Mouse (Mus musculus) urinary bladder, adult 18-20 months (tissue): ENCODE measurements at regions not wholly inside any gene's neighbourhood (a gene's known extent, or its start where the extent isn't known, plus 50 kb on each side); places are given as distances from the start of the nearest gene placed in this dataset.
A peak's percentile ranks its signal among the peaks of the same experiment; 100 is the strongest.

Source experiments
- DNase-seq, 2 experiments: peaks; one replicate each; pipeline ENCODE4 v3.0.0; 2022; ENCODE audit warnings: low spot score in 2 of 2, mixed read lengths in 2 of 2

DNA sequence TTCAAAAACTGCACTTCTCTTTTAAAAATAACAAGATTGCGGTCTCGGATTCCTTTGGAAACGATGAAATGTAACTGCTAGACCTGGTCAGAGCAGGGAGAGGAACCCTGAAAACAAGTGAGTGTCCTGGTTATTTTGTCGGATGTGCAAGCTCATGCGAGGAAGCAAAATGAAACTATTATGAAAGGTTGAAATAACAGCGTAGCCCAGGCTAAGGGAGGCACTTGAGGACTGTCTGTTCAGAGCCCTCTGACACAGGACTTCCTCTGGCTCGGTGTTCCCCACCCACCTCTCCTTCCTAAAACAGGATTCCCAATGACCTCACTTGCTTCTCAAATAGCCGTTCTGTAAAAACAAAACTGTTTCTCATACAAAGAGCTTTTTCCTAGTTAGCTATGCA, 51.3 kb upstream of the S1pr1 start:
- no peak for DNase-seq

DNA sequence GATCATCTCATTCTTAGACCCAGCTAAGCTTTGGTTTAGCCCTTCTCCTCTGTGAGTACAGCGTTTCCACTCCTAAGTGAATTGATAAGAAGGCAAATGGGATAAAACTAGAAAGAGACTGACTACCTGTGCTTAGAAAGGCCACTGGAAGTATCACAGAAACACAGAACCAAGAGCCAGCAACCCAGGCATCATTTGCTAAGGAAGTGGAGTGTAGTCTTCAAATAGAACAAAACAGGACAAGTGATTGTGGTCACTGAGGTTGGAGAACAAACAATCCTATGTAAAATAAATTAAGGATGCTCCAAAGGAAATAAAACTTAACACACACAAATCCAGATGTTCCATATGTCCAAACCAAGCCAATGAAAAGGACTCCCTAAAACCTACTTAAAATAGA, 53.4 kb upstream of the S1pr1 start:
- no peak for DNase-seq

DNA sequence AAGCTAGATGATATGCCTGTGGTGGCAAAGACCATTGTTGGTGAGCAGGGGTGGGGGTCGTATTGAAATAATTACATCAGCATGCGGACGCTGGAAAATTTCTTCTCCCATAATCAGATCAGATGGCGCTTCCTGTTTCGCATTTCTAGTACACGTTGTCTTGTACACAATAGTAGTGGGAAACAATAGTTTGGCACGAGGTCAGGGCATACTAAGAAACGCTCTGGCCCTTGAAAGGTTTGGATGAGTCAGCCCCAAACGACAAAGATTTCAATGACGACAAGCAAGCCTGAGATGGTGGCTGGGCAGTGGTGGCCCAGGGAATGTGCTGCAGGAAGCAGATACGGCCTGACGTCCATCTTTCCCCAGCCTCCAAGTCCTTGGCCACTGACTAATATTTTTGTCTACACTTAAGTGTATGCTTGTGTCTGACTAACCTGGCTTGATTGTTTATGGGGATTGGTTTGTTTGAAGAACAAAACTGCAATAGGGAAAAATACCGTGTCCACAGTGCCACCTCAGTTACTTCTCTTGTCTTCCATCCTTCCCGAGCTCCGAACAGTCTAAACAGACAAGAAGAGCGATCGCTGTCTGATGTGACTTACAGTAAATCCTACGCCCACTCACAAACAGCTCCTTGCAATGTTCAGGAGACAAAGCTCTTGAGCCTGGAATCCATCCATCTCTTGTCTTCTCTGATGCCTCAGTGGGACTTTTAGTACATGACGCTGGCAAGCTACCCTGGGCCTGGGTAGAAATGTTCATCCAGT, 54.1 kb upstream of the S1pr1 start:
- DNase-seq, result no peak

DNA sequence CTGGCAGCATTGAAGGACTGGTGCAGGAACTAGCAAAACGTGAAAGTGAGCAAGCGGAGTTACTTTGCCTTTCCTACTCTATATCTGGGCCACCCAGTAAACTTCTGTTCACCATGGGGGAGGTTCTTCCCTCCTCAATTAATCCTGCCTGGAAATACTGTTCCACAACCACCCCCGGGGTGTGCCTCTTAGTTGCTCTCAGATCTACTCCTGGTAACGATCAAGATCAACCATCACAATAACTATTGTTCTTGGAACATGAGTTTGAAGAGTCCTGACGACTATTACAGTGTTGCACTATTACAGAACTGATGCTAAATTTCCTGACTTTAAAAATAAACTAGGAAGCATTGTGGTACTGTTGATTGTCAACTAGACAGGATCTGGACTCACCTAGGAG, 57.8 kb upstream of the S1pr1 start:
- DNase-seq, result no peak

DNA sequence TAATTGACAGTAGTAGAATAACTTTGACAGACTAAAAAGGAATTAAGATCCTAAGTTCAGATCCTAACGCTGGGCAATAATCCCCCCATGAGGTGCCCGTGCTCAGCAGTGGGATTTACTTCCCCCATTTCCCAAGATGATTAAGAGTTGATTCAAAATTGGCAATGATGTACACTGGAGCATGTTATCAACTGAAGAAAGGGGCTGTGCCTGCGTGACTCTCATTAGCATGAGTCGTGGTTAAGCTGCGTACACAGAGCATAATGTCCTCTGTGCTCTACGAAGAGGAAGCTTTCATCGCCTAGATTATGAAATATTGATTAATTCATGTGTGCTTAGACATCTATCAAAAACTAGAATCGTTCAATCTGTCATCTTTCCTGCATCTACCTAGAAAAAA, 59.4 kb upstream of the S1pr1 start:
- DNase-seq, result no peak

DNA sequence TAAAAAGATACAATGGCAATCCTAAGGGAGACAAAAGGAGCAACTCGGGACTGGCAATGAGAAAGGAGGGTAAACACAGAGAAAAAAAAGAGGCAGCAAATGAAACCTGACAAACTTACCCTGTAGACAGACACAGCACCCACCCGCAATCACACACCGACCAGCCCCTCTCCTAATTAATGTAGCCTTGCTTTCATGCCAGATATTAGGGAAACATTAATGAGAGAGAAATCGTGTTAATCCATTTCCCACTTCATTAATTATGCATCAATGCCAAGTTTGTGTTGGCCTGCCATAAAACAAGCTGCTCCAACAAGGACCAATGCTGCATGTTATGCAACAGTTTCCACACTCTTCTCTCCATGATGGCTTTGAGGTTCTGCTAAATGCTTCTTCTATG, 59.9 kb upstream of the S1pr1 start:
- DNase-seq, result no peak

DNA sequence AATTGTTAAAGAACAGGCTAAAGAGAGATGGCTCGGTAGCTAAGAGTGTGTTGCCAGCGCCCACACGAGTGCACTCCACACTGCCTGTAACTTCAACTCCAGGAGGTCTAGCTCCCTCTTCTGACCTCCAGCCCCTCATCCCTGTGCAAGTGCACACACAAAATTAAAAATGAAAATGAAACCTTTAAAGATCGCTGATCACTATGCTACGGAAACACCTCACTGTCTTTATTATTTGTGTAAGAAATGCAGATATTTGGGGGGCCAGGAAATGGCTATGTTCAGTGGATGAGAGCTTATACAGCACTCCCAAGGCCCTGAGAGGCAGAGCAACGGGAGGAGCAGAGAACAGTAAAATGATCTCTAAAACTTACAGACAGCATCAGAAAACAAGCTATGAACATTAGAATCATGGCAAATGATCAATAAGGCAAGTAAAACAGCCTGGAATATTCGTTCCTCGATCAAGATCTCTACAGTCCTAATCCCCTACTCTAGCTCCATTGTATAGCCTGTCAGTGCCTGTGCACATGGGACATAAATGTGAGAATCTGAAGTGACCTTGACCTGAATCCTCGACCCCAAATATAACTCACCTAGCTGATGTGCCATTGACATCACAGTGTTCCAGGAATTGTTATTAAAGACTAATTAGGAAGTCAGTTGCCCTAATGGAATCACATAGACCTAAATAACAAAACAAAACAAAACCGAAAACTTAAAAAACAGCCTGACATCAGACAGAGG, 64.4 kb upstream of the S1pr1 start:
- no peak for DNase-seq

DNA sequence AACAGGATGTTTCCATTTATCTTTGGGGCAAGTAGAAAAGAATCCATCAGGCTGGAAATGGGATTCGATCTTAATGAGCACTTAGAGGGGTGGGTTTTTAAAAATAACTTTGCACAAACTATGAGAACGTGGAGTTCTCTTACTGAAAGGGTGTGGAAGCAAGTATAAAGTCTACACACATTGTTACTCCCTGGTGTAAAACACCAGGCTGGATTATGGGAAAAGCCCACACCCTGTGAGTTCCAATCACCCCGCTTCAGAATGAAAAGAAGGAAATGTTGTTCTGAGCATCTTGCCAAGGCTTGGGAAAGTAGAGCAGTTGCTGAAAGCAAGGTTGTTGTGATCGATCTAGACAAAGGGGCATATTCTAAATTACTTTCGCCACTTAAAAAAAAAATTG, 65.0 kb upstream of the S1pr1 start:
- no peak for DNase-seq

DNA sequence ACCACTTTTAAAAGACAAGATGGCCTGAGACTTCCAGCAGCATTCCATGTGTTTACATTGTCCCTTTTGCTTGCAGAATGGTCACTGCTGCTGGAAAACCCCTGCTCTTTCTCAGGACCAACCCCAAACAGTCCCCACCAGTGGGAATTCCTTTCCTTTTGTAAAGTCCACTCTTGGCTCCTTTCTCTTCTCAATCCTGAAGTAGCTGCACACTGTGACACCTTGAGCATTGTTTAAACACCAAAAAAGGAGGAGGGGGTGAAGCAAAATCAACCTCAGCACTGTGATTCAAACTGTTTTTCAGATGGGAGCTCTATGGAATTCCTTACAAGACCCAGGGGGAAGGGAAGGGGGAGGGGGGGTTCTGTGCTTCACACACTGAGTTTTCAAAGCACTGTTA, 67.9 kb upstream of the S1pr1 start:
- DNase-seq, result no peak

DNA sequence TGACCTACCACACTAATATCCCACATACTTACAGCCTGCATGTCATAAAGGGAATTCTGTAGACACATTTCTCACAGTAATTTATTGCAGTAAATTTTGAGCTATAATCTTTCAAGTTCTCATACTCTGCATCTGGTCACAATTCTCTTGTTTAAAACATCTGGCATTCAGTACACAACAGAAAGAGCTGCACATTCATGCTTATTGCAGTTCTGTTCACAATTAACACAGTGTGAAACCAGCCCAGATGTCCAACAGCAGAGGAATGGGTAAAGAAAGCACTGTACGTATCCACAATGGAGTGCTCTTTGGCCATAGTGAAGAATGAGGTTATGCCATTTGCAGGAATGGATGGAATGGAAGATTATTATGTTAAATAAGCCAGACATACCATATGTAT, 72.5 kb upstream of the S1pr1 start:
- DNase-seq, result no peak

DNA sequence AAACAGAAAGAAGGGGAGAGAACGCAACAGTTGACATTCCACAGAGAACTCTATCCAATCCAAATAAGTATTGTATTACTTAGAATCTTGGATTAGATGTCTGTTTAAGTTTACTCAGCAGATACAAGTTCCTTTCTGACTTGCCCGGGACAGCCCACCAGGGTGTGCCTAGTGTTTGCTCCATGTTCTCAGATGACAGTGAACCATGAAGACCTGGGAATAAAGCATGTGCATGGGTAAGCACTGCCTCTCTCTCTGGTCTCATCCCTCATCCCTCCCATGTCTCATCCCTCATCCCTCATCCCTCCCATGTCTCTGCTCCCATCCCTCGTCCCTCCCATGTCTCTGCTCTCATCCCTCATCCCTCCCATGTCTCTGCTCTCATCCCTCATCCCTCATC, 73.7 kb upstream of the S1pr1 start:
- no peak for DNase-seq

DNA sequence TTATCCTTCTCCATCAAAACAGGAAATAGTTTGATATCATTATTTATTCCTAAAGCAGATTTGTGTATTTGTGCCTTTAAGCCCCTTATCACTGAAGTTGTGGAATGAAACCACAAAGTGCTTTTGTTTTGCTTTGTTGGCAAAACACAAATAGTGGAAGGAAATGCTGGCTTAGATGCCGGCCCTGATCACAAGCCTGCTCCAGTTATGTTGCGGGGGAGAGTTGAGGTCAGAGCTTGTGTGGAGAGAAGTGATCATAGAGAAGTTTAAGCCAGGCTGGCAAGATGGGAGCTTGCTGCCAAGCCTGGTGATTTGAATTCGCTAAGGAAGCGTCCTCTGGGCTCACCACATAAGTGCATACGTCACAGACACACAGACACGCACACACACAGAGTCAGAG, 74.2 kb upstream of the S1pr1 start:
- no peak for DNase-seq

DNA sequence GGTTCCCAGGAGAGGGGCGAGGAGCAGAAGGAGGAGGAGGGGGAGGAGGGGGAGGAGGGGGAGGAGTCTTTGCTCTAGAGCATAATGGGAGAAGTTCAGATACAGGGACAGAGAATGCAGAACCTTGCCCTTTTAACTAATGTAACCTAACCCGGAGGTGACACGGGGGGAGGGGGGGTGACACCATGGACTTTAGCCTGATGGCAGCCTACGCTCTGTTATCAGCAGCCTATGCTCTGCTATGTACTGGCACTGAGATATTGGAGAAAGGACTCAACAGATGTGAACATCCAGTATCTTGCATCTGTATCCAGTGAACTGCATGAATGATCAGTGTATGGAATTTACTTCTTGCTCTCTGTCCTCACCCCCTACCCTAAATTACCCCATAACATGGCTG, 77.7 kb upstream of the S1pr1 start:
- no peak for DNase-seq

DNA sequence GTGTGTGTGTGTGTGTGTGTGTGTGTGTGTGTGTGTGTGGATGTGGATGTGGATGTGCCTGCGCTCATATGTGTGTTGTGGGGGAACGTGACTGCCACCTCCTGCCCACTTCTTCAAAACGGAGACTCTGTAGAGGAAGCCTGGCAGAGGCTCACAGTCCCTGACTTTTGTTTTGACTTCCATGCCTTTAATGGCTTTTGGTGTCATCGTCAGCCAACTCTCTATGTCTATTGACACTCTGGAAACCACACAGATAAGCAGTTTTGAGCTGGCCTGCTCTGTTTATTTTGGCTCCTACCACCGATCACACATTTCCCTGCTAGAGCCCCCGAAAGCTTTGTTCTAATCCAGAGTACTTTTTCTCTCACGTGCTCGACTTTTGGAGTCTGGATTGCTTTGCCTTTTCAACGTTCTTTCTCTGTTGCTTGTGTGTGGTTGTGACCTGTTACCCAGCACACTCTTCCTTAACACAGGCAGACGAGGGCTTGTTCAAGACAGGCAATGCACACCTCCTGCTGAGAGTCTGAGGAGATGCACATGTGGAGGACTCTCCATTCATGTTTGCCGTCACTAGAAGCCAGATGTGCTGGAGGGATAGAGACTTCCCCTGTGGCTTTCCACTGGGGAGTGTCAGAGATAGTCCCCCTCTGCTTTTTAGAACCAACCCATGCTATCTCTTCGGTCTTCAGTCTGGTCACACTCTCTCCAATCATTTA, 78.6 kb upstream of the S1pr1 start:
- DNase-seq, result no peak

DNA sequence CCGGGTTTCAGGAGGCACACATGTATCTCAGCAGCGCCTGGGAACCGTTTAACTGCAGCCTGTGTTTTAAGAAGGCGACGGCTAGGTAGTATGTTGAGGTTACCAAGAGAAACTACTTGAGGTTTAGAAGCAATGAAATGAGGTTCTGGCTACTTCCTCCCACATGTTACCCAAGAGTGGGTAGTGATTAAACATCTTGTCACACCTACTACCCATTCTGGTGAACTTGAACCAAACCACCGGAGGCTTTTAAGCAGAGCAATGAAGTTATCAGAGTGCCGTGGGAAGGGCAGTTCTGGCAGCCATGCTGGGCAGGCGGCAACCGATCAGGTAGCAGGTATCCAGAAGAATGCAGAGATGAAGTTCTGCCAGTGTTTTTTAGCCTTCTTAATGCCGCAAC, 84.5 kb upstream of the S1pr1 start:
- DNase-seq, result no peak

DNA sequence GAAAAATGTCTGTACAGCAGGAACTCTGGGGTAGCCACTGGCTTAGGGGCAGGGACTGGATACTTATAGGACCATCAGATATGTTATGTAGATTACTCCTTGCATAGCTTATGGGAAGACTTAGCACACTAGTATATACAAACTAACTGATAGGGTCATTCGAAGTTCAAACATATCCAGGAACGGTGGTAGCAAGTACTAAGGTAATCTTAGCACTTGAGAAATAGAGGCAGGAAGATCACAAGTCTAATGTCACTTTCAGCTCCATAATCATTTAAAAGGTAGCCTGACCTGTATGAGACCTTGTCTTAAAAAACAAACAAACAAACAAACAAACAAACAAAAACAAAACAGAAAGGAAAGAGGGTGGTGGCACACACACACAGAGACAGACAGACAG, 85.1 kb upstream of the S1pr1 start:
- no peak for DNase-seq

DNA sequence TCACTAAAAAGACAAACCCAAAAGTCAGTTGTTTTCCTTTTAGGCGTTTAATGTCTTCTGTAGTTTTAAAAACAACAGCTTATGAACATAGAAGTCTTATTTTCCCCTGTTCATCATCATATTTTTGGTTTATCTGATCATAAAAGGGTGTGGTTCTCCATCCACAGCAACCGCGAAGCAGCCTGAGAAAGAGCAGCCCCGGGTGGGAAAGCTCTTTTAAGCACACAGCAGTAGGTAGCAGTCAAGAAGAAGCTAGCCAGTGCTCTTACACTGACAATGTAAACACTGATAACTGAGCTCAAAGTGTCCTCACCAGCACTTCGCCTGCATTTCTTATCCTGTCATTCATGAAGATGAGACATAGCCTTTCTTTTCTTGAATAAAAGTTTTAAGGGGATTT, 86.0 kb upstream of the S1pr1 start:
- DNase-seq, result no peak

DNA sequence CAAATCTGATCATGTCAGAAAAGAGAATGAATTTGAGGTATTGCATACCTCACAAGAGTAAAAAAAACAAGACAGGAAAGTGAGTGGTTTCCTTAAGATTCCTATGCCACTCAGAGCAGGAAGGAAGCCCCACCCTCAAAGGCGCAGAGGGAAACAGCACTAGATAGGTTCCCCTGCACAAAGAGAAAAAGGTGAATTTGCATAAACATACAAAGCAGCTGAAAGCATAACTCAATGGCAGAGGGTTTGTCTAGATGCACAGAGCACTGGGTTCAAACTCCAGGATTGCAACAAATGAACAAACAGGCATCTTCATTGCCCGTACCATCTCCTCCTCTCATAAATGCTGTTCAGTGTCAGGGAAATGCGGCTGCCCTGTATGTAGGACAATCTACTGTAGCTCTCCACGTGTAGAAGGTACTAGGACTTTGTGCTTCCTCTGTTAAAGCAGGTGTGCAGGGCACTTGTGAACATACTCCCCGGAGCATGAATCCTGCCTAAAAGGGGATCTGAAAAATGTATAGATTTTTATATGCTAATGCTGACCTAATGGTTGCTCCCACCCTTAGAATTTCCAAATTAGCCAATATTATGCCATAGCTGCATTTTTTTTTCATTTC, 85.9 kb upstream of the Dph5 start:
- DNase-seq, result no peak

DNA sequence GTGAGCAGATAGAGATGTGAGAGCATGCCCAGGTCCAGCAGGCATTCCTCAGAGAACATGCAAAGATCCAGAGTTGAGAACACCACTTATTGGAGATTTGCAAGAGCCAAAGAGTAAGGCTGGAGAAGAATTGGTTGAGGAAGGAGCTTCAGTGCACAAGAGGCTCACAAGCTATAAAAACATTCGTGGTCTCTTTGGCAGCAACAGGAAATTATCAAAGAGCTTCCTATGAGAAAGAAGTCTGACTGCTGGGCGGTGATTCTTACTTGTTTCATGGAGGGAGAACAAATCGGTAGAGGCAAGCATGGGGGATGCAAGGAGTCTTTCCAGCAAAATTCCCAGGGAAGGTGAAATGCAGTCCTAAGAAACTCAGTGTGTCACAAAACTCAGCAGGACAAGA, 83.0 kb upstream of the Dph5 start:
- no peak for DNase-seq

DNA sequence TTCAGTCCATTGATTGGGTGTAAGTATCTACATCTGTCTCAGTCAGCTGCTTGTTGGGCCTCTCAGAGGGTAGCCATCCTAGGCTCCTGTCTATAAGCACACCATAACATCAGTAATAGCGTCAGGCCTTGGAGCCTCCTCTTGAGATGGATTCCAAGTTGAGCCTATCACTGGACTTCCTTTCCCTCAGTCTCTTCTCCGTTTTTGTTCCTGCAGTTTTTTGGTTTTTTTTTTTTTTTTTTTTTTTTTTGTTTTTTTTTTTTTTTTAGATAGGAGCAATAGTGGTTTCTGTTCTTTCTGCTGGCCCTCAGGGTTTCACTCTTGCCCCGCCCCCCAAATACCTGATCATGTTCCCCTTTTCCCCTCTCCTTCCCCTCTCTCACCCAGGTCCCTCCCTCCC, 80.6 kb upstream of the Dph5 start:
- DNase-seq, result no peak

DNA sequence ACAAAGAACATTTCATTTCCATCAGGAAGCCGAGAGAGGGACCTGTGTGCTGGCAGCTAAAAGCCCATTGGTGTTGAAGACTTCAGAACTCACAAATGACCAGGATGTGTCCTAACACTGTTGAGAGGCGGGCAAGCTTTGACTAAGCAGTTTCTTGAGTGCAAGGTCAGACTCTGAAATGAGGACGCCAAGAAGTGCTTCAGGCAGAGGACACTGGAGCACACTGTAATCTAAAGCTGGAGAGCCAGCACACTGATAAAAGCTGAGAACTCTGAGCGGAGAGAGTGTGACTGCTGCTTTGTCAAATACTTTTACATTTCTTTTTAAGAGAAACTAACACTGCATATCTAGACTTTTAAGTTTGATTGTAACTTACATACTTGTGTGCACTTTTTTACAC, 72.5 kb upstream of the Dph5 start:
- no peak for DNase-seq

DNA sequence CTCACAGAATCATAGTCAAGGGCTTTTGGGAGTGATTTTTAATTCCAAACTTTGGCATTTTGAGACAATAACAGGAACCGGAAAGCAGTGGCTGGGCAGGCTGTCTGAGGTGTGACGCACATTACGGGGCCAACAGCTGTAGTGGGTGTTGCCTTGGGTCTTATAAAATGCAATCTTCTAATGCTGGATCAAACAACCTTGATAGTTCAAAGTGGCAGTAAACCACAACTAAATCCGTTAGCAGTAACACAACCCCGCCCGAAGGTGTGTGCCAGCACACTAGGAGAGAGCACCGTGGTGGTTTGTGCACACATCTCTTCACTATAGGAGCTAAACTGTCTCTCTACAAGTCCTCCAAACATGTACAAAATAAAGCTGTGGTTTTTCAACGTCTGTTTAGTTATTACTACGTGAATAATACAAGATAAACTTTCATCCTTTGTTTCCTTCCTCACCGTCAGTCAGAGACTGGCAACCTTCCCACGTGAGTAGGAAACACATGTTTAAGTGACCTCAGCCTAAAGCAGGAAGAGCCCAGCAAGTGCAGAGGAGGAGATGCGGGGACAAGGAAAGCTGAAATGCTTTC, 72.0 kb upstream of the Dph5 start:
- peak in 1 of 2 experiments; percentile 2 for DNase-seq
